Mouse (Mus musculus): ENCODE measurements around the gene Pxdc1.

GRCm38 (mm10) chr13:34669919-34670865 lies 16.9 kb upstream of the Pxdc1 start:
- TF ChIP-seq CTCF (IDR thresholded peaks at IDR 0.05; ENCODE audit: low read depth, low read length), result no peak
- TF ChIP-seq POLR2A (IDR thresholded peaks at IDR 0.05; ENCODE audit: insufficient read depth, low read length), result no peak
